Mouse (Mus musculus) olfactory bulb, adult 2 months (tissue): Measurements from ENCODE around the gene Oasl2. TPM values are rescaled to one million over a fixed set of nuclear protein-coding genes. Genes with fewer than 3 reads are reported as not detected.

Experiments used
- H3K27ac ChIP-seq: fragments of 200-500 bp; 2 replicates; pipeline ENCODE4 v1.5.1; 2012; ENCODE audit warnings: low read depth, low read length; ENCODE audit not compliant: insufficient read depth
- H3K4me1 ChIP-seq: fragments of 200-500 bp; 2 replicates; pipeline ENCODE4 v1.6.1; 2012; ENCODE audit warnings: low read length; ENCODE audit not compliant: control insufficient read depth, insufficient read depth
- H3K4me3 ChIP-seq: fragments of 200-500 bp; 2 replicates; pipeline ENCODE4 v1.5.1; 2012; ENCODE audit warnings: mild to moderate bottlenecking, low read depth, low read length, moderate library complexity; ENCODE audit not compliant: insufficient read depth
- CTCF ChIP-seq: fragments of 200-500 bp; IDR thresholded peaks from 2 replicates; pipeline ENCODE4 v1.5.1; 2012; ENCODE audit warnings: low read depth, mild to moderate bottlenecking, low read length, moderate library complexity; ENCODE audit not compliant: insufficient read depth
- POLR2A ChIP-seq: fragments of 200-500 bp; IDR thresholded peaks from 2 replicates; pipeline ENCODE4 v1.6.1; 2012; ENCODE audit warnings: mild to moderate bottlenecking, low read depth, low read length, moderate library complexity; ENCODE audit not compliant: insufficient read depth
- WGBS: fragments of 180-500 bp; shearing (Covaris S2); methylation state at CpG from one replicate; pipeline ENCODE4 v1.1.7; 2018; 5-methylcytosine and 5-hydroxymethylcytosine counted together
- polyA plus RNA-seq: library from polyadenylated mRNA; stranded (reverse); fragments of >200 nt; gene quantifications from 2 replicates; pipeline ENCODE4 v1.2.4, GENCODE M21; 2012; ENCODE audit warnings: low replicate concordance; ENCODE audit not compliant: missing spikeins, insufficient read depth, insufficient read length

The Oasl2 gene
- polyA plus RNA-seq, 1 experiment, result not detected

GRCm38 (mm10) chr5:114949316-114949715 is 52.6 kb downstream of the Oasl2 start:
- Histone ChIP-seq H3K27ac (no peak overlapping the region), H3K4me3 (no peak overlapping the region), H3K4me1 (no peaks in the 10 kb centered on the region)
- TF ChIP-seq POLR2A, result no peak
- TF ChIP-seq CTCF, result no peak
- WGBS, result 50% methylated on average over 5 of the region's 5 CpGs

GRCm38 (mm10) chr5:114949812-114950211 is 53.1 kb downstream of the Oasl2 start:
- TF ChIP-seq CTCF (no peak), POLR2A (no peak)
- Histone ChIP-seq H3K27ac (no peak overlapping the region), H3K4me1 (no peaks in the 10 kb centered on the region), H3K4me3 (no peak overlapping the region)
- WGBS, result 81% methylated on average over 9 of the region's 9 CpGs

GRCm38 (mm10) chr5:114950669-114951068 is 53.9 kb downstream of the Oasl2 start:
- TF ChIP-seq POLR2A (no peak), CTCF (no peak)
- 62% methylated on average over 12 of the region's 12 CpGs for WGBS
- H3K4me1 ChIP-seq, result no peaks in the 10 kb centered on the region
- no peak overlapping the region for H3K27ac ChIP-seq
- no peak overlapping the region for H3K4me3 ChIP-seq

- Histone ChIP-seq H3K4me1 (no peaks in the 10 kb centered on the region), H3K4me3 (no peak overlapping the region), H3K27ac (no peak overlapping the region)
- WGBS, result 75% methylated on average over 21 of the region's 21 CpGs
- no peak for TF ChIP-seq CTCF
- no peak for TF ChIP-seq POLR2A
Measured at GRCm38 (mm10) chr5:114951279-114951880, 54.6 kb downstream of the Oasl2 start.

GRCm38 (mm10) chr5:114953326-114953725 is 56.6 kb downstream of the Oasl2 start:
- TF ChIP-seq POLR2A, result no peak
- no peak for TF ChIP-seq CTCF
- no peak overlapping the region for H3K27ac ChIP-seq
- WGBS, result 88% methylated on average over 14 of the region's 14 CpGs

GRCm38 (mm10) chr5:114958069-114958468 is 61.3 kb downstream of the Oasl2 start:
- 90% methylated on average over 5 of the region's 5 CpGs for WGBS
- H3K27ac ChIP-seq, result no peak overlapping the region
- no peak overlapping the region for H3K4me3 ChIP-seq
- H3K4me1 ChIP-seq, result no peaks in the 10 kb centered on the region
- no peak for TF ChIP-seq POLR2A
- no peak for TF ChIP-seq CTCF

More at GRCm38 (mm10) chr5:114953326-114953725, 56.6 kb downstream of the Oasl2 start:
- Histone ChIP-seq H3K4me1 (no peaks in the 10 kb centered on the region), H3K4me3 (no peak overlapping the region)

Other genes starting within 250 kb of the Oasl2 start
- not detected in 2 replicates for gene Trpv4, start 238.5 kb upstream of the Oasl2 start, polyA plus RNA-seq
- not detected in 2 replicates for gene Gltp, start 206.0 kb upstream of the Oasl2 start, polyA plus RNA-seq
- not detected in 2 replicates for gene Tchp, start 189.2 kb upstream of the Oasl2 start, polyA plus RNA-seq
- not detected in 2 replicates for gene Ankrd13a, start 122.3 kb upstream of the Oasl2 start, polyA plus RNA-seq
- gene Git2, start 121.4 kb upstream of the Oasl2 start, polyA plus RNA-seq, result not detected in 2 replicates
- not detected in 2 replicates for gene 1500011B03Rik, start 73.5 kb upstream of the Oasl2 start, polyA plus RNA-seq
- gene 4930519G04Rik, start 43.3 kb upstream of the Oasl2 start, polyA plus RNA-seq, result not detected in 2 replicates
- gene Gm9936, start 38.3 kb upstream of the Oasl2 start, polyA plus RNA-seq, result not detected in 2 replicates
- gene Oasl1, start 26.3 kb downstream of the Oasl2 start, polyA plus RNA-seq, result not detected in 2 replicates
- not detected in 2 replicates for gene 2210016L21Rik, start 45.2 kb downstream of the Oasl2 start, polyA plus RNA-seq
- gene Hnf1a, start 74.2 kb downstream of the Oasl2 start, polyA plus RNA-seq, result not detected in 2 replicates
- not detected in 2 replicates for gene Sppl3, start 114.2 kb downstream of the Oasl2 start, polyA plus RNA-seq
- gene Gm10401, start 201.4 kb downstream of the Oasl2 start, polyA plus RNA-seq, result not detected in 2 replicates
- gene Acads, start 222.4 kb downstream of the Oasl2 start, polyA plus RNA-seq, result not detected in 2 replicates
- not detected in 2 replicates for gene Unc119b, start 238.0 kb downstream of the Oasl2 start, polyA plus RNA-seq